Mouse (Mus musculus): Measurements from ENCODE around the gene Tmc3. TPM values are rescaled to one million over a fixed set of nuclear protein-coding genes. Genes with fewer than 3 reads are reported as not detected.
A peak's percentile ranks its signal among the peaks of the same experiment; 100 is the strongest.

Tmc3 gene
- total RNA-seq, 2 experiments from 2014 or later = 0.12 to 0.14 TPM

DNA sequence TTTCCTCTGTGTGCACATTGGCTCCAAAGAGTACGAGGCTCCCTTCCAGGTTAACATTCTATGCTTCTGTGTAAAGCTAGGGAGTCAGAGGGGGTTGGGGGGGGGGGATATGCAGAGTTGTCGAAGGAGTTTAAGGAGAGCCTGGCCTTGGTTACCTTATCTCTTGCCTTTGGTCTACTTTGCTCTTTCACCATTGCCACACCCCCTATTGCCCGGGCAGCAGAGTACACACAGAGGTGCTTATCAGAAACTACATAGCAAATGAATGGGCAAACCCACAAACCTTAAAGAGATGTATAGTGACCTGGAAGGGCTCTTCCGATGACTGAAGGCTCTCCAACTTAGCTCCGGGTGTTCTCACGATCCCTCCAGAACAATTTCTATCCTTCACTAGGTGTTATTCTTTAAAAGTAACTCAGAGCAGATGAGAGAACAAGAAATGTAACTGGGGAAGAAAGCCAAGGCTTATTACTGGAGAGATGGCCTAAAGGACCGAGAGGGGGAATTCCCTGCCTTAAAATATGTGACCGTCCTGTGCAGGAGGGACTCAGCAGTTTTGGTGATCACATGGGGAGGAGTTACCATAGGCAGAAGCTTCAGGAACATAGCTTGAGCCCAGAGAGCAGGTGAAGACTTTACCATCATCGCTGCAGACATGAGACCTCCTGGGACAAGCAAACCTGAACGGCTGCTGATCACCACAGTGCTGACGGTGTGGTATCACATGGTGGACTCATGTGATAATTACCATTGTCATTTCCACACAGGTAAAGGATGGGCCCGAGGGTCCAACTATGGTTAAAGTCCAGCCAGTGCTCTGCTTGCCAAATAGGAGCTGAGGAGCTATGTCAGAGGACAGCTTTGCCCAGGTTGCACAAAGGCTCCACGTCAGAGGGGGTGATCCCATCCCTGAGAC is 14.5 kb downstream of the Tmc3 start:
- no peak for DNase-seq (ENCODE audit: low spot score in 2 of 2)

DNA sequence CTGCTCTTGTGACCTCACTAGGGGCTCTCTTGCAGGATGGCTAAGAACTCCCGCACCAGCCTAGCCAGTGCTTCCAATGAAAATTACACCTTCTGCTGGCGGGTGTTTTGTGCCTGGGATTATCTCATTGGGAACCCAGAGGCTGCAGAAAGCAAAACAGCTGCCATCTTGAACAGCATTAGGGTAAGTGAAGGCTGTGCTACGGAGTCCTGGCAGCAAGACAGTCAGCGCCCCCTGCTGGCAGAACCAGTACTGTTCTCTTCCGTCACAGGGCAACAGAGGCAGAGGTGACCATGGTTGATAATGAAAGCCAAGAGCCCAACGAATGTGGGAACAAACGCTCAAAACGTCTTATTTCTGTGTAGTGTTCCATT is 15.2 kb downstream of the Tmc3 start:
- DNase-seq (ENCODE audit: low spot score in 2 of 2) = peak; percentile 26 to 56

DNA sequence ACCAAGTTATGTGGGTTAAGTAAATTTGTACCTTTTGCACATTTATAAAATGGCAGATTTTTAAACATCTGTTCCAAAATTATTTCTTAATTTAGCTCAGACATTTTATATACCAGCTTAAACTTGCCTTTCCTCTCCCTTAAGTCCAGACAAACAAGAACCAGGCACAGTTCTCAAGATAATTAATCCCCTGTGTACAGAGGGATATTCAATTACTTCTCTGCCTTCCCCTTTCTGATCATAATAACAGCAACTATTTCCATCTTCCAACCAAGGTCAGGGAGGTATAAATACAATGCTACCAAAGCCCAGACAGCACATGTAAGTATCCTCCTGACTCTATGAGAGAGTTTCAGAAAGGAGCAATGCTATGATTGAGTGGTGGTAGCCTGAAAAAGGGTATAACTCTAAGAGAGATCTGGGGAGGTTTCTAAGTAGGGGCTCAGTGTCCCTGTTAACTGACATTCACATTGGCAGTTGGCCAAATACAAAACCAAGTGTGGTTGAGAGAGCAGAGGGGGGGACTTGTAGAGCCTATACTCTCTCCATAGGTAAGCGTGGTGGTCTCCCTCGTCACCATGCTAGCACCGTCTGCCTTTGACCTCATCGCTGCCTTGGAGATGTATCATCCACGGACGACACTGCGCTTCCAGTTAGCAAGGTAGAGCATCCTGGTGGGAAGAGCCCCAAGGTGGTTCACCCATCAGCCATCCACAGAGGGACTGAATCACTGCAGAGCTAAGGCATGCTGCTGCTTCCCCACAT is 19.6 kb downstream of the Tmc3 start:
- DNase-seq (ENCODE audit: low spot score in 2 of 2) = no peak

DNA sequence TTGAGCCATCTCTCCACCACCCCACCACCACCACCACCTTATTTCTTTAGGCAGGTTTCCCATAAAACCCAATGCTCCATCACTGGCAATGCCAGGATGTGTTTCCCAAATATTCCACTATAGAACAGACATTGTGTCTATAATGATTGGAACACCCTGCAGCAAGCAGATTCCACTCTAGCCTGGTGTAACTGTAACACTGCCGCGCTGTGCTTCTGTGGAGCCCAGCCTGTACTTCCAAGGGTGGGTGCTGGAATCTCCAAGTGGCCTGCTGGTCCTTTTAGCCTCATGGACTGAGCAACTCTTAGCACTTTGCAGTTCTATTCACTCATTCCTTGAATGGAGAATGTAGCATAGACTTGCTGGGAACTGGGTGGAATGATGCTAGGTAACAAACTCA is 22.1 kb downstream of the Tmc3 start:
- no peak for DNase-seq (ENCODE audit: low spot score in 2 of 2)

DNA sequence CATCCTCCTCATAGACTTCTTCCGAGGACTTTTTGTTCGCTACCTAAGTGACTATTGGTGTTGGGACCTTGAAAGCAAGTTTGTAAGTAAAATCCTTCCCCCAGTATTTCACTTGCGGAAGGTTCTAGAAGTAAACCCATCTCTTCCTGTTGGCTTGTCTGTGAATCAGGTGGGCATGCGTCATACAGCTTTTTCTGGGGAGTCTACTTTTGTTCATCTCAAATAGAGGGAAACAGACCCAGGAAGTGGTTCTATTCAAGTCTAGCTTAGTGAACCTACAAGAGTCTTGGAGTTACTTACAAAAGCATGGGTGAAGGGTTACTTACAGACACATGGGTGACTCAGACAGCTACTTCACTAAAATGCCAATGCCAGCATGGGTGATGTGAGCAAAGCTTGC is 25.2 kb downstream of the Tmc3 start:
- no peak for DNase-seq (ENCODE audit: low spot score in 2 of 2)

DNA sequence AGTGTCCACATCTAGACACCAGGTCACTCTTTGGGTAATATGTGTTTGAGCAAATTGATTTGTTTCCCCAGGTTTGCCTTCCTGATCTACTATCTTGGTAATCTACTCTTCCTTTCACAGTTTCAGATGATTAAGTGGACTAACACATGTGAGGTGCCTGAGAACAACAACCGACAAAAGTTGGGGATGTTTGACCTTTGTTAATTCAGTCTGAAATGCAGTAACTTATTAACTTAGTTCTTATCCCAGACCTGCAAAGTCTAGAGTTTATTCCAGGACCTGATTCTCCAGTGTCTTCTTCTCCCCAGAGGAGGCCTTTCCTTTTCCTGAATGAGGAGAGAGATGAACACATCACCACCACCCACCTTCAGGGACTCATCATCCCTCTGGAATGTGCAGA is 27.2 kb downstream of the Tmc3 start:
- no peak for DNase-seq (ENCODE audit: low spot score in 2 of 2)

DNA sequence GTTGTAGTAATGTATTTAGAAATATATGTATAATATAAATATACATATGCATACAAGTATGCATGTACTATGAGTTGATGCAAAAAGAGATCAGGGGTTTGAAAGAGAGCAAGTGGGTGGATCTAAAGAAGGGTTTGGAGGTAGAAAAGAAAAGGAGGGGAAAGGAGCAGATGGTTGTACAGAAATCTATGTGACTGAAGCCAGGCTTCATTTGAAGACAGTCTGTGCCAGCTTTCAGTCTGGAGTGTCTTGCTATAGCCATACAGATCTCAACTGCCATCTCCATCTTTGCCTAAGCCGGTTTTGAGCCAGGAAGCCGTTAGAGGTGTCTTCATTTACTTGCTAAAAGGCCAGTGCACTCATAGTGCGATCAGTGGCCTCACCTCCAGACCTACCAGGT is 30.5 kb downstream of the Tmc3 start:
- DNase-seq (ENCODE audit: low spot score in 2 of 2) = no peak

DNA sequence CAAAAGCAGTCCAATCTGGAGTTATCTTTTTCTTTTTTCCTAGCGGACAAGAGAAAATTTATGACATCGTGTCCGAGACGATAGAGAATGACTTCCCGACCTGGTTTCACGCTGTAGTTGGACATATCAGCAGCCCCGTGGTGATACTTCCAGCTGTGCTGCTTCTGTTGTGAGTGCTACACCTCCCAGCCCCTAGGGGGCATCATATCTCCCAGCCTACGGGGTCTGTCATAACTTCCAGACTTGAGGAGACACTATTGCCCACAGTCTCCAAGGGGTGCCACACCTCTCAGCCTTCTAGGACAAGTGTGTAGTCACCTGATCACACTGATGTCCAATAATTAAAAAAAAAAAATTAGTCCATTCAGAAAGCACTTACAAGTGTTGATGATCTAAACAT is 31.1 kb downstream of the Tmc3 start:
- DNase-seq (ENCODE audit: low spot score in 2 of 2) = no peak

DNA sequence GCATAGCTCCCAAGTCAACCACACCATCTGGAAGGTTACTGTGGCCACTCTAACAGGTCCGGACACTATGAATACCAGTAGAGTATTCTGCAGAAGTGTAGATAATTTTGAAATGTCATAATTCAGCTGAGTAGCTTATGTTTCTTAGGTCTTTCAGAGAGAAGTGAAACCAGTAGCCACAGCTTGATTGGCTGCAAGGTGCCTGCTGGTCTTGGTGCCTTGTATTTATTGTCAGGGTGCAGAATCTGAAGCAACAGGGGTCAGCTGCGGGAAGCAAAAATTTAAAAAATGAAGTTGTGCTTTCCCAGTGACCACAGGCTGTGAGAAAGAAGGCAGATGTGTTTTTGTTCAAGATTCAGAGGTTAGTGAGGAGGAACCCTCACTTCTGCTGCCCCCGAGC is 31.5 kb downstream of the Tmc3 start:
- DNase-seq (ENCODE audit: low spot score in 2 of 2) = no peak

DNA sequence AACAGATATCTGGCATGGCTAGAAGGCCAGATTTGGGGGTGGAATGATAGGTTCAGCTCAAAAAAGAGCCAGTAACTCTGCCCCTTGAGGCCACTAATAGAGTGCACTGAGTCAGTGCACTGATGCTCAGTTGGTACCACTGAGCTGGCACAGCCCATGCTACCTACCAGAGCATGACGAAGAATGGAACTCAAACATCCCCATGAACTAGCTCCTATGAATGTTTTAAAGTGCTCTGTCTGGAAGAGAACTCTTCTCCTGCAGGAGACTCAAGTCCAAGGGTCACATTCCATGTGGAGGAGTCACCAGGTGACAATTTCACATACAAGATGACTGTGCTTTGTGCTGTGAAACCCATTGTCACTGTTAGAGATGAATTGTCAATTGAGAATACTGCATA is 34.0 kb downstream of the Tmc3 start:
- no peak for DNase-seq (ENCODE audit: low spot score in 2 of 2)

DNA sequence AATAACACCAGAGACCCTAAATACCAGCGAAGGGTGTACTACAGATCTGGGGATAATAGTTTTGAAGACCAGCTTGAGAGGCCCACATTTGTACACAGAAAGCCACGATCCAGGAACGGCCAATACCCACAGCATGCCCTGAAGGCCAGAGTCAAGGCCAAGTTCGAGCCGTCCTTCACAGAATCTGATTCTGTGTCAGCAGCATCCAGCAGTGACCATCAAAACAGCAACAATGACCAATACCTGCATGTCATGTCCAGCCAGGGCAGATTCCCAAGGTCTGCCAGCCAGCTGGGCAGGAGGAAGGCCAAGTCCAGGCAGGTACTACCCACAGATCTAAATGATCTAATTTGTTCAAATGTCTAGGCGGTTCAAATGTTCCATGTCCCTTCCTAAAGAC is 37.9 kb downstream of the Tmc3 start:
- DNase-seq (ENCODE audit: low spot score in 2 of 2) = no peak

DNA sequence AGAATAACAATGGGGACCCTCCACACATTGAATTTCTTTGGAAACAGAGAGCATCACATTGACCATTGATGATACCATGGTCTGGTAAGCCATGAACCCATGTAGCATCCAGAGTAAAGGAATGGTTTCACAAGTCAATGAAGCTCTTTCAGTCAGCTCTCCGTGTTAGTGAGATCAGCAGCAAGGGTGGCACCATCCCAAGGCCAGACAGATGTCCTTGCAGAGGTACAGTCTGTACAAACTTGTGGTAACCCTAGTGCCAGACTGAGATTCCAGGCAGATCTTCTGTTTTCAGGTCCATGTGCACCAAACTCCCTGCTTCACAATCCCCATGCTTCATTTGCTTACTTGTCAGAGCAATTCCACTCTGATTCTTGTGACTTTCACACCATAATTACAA is 39.3 kb downstream of the Tmc3 start:
- DNase-seq (ENCODE audit: low spot score in 2 of 2) = no peak

DNA sequence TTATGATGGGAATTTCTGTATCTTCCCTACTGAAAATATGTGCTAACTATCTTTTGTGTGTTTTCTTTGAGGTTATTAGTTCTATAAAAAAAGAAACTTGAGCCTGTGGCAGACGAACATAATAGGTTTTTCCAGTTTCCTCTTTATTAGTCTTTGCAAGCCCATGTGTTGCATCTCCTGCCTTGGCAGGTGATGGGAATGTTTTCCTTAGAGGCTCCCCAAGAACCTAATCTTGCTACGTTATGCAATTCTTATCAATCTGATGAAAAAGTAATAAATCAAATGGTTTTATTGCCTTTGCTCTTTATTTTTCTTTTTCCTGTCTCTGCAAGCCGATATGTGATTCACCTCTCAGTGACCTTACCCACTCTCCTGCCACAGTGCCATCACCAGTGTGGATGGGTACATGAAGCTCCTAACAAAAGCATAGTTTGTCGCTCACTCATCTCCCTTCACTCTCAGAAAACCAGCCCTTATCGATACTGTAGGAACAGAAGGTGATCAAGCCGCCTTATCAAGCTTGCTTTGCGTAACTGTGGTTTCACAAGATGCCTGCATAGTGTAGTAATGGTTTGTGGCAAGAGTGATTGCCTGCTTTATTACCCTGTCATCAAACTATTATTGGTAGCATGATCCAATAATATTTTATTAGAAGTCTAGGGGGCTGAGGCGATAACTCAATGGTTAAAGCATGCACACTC is 42.0 kb downstream of the Tmc3 start:
- no peak for DNase-seq (ENCODE audit: low spot score in 2 of 2)

DNA sequence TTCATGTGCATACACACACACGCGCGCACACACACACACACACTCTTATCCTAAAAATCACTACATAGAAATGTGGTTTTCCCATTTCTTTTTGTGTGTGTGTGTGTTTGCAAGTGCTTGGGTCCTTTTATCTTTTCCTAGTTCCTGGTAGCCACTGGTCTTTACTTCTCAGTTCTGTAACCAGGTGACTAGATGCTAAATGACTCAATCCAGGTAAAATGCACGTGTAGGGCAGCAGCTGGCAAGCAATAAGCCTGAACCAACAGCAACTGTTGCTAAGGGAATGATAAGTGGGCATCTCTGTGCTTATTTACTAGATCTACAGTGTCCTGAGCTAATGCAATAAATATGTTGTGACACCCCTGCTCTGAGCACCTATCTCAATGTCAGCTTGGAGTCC is 42.6 kb downstream of the Tmc3 start:
- no peak for DNase-seq (ENCODE audit: low spot score in 2 of 2)

DNA sequence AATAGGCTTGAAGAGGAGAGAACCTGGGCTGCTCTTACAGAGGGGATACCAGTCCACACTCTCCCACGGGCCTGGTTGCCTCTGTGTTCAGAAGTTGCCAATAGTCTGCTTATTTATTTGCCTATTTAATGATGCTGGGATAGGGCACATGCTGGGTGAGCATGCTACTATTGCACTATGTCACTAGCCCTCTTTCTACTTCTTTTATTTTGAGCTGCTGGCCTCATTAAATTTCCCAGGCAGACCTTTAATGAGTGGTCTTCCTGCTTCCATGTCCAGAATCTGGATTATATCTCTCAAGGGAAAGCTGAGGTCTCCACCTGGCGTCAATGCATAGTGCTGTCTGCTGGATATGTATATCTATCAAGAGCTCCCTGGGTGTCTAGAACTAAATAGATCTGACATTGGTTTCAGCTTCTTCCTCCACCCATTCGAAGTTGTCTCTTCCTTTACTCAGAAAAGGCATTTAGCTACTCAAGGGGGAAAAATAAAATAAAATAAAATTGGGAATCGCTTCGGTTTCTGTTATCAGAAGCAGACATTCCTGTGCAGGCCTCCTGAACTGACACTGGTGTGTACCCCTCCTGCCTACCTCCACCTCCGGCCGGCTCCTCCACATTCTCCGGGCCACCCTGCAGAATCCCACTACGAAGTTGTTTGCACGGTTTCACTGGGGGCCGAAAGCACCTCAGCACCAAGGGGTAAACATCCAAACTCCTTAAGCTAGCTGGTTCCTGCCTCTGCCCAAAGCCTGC is 46.5 kb downstream of the Tmc3 start:
- DNase-seq (ENCODE audit: low spot score in 2 of 2) = no peak

DNA sequence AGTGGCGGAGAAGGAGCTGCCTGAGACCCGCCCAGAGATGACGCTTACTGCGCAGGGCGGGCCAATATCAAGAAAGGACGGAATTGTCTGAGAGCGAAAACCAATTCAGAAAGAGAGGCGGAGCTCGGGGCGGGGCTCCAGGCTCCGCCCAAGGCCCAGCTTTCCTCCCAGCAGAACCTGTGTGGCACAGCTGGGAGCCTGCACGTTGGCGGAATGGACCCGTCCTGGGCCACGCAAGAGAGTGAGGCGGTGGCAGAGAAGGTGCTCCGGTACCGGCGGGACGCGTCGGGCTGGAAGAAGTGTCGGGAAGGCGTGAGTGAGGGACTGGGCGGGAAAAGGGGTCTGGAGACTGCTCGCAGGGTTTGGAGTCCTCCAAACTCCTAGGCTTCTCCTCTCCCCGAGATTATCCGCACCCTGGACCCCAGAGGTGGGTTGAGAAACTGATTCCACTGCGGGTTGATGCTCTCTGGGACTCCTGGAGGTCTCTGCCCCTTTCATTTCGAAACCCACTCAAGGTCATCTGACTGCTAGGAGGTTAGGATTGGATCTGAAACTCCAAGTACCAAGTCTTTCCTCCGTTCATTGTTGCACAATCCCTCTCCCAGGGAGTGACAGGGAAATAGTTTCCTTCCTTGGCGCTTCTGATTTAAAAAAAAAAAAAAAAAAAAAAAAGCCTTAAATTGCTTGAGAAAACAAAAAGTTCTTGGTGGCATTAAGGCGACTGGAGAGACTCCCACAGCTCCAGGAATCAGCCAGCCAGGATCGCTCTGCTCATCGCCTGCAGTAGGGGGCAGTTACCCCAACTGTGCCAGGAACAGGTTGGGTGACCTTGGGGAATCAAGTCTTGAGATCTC is 47.3 kb downstream of the Tmc3 start, which contains the start of gene Stard5:
TSS of gene Stard5 (plus strand) at position 132 of the 854 bp plus-strand sequence.
- peak; percentile 87 to 90 for DNase-seq (ENCODE audit: low spot score in 2 of 2)

DNA sequence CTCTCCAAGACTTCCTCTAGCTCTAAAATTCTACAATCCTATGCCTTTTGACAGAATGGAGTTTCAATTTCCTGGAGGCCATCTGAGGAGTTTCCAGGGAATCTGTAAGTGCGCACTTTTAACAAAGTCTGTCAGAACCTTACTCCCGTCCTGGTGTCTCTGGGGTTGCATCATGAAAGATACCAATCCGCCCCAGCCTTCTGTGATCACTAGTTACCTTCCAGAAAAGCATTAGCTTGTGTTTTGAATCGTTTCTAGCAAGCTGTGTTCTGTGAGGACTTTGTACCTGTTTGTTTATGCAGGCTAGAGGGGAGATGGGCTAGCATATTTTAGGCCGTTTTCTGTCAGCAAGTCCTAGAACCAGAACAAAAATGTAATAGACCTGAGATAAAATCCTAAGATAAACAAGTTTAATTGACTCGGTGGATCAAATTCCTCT is 48.0 kb downstream of the Tmc3 start:
- no peak for DNase-seq (ENCODE audit: low spot score in 2 of 2)

DNA sequence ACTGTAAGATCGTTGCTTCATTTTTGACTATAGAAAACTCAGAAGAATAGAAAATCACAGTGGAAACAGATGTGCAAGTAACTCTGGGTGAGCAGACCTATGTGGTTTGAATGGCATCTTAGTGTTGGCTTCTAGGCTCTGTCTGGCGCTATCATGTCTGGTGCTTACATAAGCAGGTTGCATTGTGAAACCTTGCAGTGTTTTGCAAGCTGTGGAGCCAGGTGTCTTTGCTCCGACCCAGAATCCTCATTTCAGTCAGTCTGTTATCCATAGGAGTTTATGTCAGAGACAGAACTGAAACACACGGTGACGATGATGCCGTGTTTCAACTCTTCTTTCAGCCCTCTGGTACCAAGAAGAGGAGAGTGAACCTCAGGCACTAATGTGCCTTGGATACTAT is 49.1 kb downstream of the Tmc3 start:
- no peak for DNase-seq (ENCODE audit: low spot score in 2 of 2)

DNA sequence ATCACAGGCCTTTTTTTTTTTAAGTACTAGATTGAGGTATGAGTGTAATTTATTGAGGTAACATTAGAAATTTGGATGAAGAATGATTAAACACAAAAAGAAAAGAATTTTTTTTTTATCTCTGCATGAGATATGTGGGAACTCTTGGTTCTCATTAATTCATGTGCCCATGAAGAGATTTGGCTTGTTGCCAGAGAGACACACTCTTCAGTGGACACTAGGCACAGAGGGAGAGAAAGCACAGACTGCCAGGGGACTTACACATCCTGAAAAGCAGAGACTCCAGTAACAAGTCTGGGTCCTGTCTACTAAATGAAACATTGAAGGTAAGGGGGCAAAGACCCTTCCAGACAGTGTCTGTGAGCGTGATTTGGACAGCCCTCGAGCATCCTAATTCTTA is 51.0 kb downstream of the Tmc3 start:
- no peak for DNase-seq (ENCODE audit: low spot score in 2 of 2)

DNA sequence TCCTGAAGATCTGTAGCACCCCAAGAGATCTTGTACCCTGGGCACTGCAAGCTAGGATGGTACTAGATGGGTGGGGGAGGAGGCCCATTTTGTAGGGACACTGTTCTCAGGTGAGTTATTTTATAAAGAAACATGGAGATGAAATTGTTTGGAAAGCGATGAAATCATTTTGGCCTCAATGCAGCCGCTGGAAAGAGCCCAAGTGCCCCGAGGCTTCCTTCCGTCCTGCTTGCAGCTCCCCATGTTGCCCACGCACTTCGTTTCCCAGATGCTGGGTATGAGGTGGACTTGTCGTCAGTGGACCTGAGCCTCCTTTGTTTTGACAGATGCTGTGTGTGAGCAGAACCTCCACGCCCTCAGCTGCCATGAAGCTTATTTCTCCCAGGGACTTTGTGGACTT is 51.7 kb downstream of the Tmc3 start:
- no peak for DNase-seq (ENCODE audit: low spot score in 2 of 2)
